Mouse (Mus musculus) liver (tissue): ENCODE results near the gene Nagpa.

Source experiments
- DNase-seq: peaks from one replicate; pipeline ENCODE4 v3.0.0-alpha.2; 2020; ENCODE audit warnings: mixed read lengths

Gene Nagpa

DNA sequence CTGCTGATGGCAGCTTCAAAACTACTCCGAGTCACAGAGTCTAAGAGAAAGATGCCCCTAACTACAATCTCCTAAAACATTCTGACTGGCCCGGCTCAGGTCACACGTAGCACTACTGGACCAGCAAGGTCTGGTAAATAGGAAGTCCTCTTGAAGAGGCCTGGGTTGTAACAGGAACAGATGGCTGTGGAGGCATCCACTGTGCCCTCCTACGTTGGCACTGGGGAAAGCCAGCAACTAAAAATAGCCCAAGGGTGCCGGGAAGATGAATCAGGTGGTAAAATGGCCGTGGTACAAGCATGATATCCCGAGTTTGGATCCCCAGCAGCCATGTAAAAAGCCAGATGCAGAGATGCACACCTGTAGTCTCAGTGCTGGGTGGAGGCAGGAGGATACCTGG lies 17.6 kb downstream of the Nagpa start:
- DNase-seq: no peak

DNA sequence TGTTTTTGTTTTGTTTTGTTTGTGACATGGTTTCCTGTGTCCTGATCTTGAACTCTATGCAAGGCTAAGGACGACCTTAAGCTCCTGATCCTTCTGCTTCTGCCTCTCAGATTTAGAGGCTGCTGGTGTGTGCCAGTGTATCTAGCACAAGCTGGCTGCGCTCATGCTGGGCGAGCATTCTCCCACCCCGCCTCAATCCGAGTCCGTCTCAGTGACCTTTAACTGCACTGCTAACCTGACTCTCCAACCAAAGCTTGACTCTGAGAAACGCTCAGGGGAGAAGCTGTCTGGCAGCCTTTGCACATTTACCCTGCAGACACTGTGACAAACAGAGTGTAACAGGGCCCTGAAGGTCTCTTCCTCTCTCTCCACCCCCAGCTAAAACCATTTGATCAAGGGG lies 18.1 kb downstream of the Nagpa start:
- no peak for DNase-seq

DNA sequence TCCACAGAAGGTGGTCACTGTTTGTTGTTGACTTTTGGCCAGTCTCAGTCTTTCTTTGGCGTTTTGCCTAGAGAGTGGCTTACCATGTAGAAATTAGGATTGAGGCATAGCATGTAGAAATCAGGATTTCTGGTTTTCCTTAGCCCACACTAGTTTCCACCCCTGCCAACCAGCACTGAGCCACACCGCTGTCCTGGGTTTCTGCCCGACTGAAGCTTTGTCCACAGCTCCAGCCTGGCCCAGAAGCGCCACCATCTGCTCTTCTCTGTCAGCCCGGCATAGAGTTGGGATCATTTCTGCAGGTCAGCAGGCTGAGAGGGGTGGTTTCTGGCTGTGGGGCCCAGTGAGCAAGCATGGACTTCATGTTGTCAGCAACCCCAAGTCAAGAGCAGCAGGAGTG lies 18.9 kb downstream of the Nagpa start:
- DNase-seq: no peak

DNA sequence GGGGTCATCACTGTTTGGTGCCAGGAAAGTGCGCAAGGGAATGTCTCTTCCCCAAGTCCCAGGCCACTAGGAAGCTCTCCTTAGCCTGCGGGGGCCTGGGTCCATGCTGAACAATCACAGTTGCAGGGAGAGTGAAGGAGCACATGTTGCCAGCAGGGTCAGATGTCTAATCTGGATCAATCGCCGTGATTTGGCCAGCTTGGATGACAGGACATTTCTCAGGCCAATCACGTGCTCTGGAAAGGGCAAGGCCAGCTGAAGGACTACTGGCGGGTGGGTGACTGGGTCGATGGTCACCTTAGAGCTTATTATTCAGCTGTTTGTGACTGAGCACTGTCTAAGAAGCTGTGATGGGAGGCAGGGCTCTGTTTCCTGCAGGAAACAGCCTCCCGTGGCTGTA lies 19.7 kb downstream of the Nagpa start:
- no peak for DNase-seq

DNA sequence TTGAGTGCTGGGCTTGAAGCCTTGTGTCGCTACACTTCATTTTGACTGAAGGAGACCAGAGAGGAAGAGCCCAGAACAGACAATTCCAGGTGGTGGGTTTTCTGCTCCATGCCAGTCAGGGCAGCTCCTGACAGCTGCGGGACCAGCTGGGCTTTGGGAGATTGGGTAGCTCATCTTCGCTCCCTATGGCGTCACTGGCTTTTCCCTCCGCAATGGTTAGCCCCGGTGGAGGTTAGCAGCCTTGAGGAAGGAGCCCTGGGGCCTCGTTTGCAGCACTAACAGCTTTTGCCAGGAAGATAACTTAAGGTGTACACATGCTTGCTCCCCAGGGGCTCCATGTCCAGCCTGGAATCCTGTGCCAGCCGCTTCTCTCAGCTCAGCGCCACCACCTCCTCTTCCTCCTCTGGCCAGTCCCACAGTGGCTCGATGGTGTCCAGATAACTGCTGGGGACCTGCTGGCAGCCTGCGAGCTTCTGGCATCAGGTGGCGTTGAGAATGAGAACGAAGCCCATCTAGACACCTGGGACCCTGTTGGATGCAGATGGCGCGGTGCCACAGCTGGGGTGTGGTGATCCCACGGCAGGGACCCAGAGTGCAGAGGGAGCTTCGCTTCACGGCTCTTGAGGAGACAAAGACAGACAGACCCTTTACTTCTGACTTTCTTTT lies 20.4 kb downstream of the Nagpa start:
- no peak for DNase-seq

DNA sequence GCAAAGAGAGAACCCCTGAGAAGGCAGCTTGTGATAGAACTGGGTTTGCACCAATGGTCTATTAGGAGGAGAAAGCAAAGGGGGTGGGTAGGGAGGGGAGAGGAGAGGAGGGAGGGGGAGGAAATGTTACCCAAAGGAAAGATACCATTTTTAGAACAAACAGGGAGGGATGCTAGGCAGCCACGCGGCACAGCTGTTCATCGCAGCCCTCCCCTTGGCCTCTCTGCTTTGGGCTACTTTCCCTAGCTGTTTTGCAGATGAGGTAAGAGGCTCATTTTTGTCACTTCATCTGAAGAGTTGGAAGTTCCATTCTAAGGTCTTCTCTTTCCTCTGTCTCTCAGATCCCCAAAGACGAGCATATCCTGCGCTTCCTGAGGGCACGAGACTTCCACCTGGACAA lies 31.2 kb downstream of the Nagpa start:
- DNase-seq: no peak

DNA sequence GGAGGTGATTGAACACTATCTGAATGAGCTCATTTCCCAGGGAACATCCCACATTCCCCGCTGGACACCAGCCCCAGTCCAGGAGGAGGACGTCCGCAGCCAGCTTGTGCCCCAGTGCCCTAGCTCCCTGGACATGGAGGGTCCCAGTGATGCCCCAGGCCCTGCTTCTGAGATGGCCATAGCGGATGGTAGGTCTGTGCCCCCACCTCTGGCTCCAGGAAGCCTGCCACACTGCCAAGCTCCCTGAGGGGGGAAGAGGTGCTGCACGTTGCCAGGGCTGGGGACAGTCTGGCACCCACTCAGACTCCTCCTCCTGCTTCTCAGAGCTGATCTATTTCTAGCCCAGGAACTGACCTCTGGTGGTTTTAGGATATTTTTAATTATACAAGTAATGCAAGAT lies 35.0 kb downstream of the Nagpa start:
- no peak for DNase-seq

DNA sequence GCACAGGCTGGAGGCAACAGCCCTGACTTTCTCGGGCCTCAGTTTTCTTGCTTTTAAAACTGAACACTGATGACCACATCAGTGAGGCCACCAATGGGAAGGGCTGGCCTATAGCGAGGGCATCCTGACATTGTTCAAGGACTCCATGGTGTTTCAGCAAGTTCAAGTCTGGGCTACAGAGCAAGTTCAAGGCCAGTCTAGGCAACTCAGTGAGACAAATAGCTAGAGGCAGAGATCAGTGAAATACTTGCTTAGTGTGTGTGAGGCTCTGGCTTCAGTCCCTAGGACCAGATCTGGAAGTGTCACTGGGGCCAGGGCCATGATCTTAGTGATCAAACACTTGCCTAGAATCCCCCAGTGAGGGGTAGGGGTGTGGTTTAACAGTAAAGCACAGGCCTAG lies 35.8 kb downstream of the Nagpa start:
- no peak for DNase-seq

DNA sequence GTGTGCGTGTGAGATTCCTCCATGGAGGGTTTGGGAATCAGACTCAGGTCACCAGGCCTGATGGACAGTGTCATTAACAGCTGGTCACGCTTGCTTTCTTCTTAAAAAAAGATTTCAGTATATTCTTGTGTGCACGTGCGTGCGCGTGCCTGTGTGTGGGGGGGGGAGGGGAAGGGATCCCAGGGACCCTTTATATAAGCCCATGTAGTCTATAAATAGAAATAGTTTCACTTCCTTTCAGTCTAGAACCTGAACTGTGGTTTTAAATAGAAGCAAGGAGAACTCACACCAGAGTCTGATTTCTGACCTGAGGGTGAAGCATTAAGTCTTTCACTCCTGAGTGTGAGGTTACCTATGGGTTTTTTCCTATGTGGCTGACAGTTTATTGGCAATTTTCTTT lies 39.5 kb downstream of the Nagpa start:
- DNase-seq: no peak

DNA sequence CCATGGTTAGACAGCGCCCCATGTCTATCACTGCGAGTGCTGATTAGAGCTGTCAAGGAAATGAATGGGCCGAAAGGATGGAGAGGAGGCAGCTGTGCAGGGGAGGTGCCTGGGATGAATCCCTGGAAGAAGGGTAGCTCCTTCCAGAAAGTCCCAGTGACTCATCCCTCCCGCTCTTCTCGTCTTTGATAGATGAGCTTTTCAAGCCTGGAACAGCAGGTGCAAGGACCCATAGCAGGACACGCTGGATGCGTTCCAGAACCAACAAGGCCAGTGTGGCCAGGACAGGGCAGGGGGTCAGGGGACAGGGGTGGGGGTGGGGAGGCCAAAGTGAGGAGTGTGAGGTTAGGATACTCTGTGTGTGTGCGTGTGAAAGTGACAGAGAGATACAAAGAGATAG lies 44.6 kb downstream of the Nagpa start:
- no peak for DNase-seq

DNA sequence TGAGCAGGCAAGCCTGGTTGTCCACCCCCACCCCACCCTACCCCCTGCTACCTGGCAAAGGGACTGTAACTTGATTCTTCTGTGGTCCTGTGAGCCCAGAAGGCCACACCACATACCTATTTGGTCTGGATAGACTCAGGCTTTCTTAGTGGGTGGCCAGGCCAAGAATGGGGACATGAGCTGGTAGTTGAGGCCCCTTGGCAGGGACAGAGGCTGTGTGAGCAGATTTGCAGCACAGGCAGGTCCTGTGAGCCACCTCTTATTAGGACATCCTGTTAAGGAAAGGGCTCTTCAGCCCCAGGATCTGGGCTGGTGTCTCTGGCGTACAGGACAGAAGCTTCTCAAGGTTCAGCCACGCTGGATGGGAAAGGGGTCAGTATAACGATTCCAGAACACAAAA lies 46.7 kb downstream of the Nagpa start:
- no peak for DNase-seq

DNA sequence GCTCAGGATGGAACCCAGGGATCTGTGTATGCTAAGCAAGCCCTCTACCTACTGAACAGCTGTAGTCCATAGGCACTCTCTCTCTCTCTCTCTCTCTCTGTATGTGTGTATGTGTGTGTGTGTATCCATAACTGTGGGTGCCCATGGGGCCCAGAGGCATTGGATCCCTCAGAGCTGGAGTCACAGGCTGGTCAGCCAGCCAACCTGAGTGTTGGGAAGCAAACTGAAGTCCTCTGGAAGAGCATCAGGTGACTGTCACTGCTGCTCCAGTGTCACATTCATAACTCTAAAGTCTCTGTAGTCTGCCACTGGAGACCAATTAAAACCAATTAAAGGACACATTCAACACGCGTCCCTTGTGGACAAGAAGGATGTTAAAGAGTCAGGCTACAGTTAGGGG lies 47.3 kb downstream of the Nagpa start:
- DNase-seq: no peak

DNA sequence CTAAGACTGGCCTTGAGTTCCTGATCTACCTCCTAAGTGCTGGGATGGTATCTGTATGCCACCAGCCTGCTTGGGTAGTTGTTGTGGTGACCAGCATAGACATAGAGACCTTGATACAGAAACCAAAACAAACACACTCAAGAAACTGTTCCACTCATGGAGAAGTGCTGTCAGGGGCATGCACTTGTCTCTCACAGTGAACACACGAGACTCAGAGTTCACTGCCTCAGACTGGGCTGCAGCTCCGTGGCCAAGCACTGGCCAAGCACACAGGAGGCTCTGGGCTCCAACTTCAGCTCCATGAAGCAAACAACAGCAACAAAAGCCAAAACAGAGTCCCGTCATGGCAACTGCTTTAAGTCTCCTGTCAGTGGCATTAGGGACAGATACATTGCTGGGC lies 48.8 kb downstream of the Nagpa start:
- no peak for DNase-seq

DNA sequence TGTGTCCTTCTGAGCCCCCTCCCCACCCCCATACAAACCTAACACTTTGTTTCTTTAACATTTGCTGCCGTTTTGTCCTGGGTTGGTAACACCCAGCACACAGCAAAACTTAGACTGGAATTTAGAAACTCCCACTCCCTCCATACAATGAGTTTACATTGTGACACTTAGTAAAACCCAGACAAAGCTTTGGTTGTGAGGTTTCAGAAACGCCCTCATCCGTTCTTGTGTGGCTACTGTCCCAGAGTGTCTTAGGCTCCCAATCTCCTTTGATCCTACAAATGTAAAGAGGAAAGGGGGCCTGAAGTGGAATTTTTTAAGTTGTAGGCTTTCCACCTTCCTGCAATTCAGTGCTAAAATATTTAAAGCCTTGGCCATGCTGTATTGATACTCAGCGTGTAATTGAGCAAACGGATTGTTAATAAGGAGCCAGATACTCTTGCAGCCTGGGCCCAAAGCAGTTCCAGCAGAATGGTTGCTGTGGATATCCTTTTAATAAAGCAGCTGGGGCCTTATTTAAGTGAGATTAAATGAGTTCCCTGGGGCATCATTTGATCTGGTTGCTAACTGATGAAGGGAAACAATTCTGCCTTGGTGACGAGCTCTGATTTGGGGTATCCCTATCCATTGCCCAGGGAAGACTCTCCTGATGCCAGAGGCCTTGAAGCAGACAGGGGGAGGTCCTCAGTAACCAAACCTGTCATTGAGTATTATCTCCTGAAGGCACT lies 50.3 kb downstream of the Nagpa start:
- DNase-seq: no peak

DNA sequence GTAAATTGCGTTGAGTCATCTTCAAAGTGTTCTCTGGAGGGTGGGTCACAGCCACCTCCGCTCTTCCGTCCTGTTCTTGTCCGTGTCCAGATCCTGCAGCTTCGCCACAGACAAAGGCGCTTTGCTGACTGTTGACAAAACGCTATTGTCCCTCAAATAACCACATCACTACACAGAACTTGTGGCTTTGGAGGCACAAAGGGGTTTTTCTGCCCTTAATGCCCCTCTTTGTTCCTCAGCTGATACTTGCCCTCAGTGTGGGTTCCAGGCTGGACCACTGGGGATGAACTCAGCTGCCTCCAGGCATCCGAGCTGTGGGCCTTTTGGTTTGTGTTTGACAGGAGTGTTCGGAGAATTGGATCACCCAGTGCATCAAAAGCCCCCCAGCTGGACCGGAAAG lies 53.3 kb downstream of the Nagpa start:
- no peak for DNase-seq

DNA sequence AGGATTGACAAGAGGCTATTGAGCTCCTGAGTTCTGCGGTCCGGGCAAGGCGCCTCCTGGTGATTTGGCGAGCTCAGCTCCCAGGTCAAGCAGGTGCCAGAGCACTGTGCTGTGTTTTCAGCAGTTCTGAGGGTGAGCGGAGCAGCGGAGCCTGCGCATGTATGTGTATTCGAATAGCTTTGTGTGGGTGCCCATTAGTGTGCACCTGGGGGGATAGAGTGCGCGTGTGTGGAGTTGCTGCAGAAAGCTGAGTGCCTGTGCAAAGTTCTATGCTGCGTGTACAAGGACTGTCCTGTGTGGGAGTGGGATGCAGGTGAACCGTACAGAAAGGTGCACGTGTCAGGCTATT lies 56.8 kb downstream of the Nagpa start, which contains the start of gene Sec14l5:
Gene Sec14l5 (plus strand): TSS at position 73 of the 349 bp plus-strand sequence.
- DNase-seq: no peak

DNA sequence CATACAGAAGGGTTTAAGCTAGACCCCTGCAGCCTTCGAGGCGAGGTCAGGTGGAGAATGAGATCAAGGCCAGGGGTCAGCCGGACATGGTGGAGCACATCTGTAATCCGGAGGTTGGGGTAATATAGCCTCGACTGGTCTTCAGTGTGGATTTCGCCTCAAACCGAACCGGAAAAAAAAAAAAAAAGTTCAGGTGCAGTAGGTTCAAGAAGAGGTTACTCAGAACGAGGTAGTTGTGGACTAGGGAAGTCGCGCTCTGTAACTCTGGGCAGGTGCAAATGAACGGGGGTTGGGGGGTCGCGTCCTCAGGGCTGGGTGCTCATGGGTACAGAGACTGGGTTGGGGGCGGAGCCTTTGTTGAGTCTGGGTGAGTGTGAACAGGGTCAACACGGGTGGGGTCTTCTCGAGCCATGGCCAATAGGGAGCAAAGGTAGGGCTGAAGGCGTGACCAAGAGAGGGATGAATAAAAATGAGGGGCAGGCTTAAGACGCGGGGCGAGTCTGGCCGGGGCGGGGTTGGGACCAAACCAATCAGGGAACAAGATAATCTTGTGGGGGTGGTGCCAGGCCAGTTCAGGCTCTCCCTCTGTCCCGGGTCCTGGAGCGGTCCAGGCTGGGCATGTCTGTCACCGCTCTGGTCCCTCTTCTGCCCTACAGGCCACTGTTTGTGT lies 57.3 kb downstream of the Nagpa start:
- peak; percentile 76 for DNase-seq

DNA sequence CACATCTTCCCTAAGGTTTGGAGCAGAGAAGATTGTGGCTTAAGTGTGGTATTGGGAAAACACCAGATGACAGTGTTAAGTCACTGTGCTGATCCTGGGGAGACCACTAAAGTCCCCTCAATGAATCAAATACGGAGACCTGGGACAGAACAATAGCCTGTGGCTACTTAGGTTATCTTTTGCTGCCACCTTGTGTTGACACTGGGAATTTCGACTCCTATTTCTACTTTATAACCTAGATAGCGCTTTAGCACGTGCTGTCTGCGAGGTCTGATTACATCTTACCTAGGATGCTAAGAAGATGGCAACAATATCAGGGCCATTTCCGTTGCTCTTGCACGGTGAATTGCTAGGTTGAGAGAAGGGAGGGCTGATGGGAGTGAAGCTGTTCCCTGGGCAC lies 58.2 kb downstream of the Nagpa start:
- peak; percentile 53 for DNase-seq
